Mouse (Mus musculus): ENCODE results near the gene Sox8.

- no peak for TF ChIP-seq CTCF (IDR thresholded peaks at IDR 0.05; ENCODE audit: control insufficient read depth, insufficient read depth, insufficient replicate concordance, low read depth, low read length)
- TF ChIP-seq POLR2A (IDR thresholded peaks at IDR 0.05; ENCODE audit: control insufficient read depth, low read depth, low read length), result no peak
Measured at GRCm38 (mm10) chr17:25612537-25612936, 42.1 kb upstream of the Sox8 start.
